Mouse (Mus musculus) kidney, adult 2 months (tissue): ENCODE data around the gene Bms1. TPM values are rescaled to one million over a fixed set of nuclear protein-coding genes. Genes with fewer than 3 reads are reported as not detected.

Experiments
- DNase-seq: peaks from one replicate; pipeline ENCODE4 v3.0.0; 2021
- H3K27ac ChIP-seq: fragments of 200-500 bp; 2 replicates; pipeline ENCODE4 v1.5.1; 2012; ENCODE audit warnings: low read depth, low read length, control low read depth, inconsistent platforms; ENCODE audit not compliant: insufficient read depth
- H3K27me3 ChIP-seq: fragments of 200-500 bp; replicated peaks from 2 replicates; pipeline ENCODE4 v1.6.1; 2012; ENCODE audit warnings: mild to moderate bottlenecking, moderate library complexity, low read length, inconsistent platforms; ENCODE audit not compliant: control insufficient read depth, insufficient read depth
- H3K36me3 ChIP-seq: fragments of 200-500 bp; 2 replicates; pipeline ENCODE4 v1.6.1; 2012; ENCODE audit warnings: mild to moderate bottlenecking, moderate library complexity, low read length, inconsistent platforms; ENCODE audit not compliant: control insufficient read depth, insufficient read depth
- H3K4me1 ChIP-seq: fragments of 200-500 bp; 2 replicates; pipeline ENCODE4 v1.6.1; 2011; ENCODE audit warnings: low read length; ENCODE audit not compliant: control insufficient read depth, insufficient read depth
- H3K4me3 ChIP-seq: fragments of 200-500 bp; 2 replicates; pipeline ENCODE4 v1.5.1; 2011; ENCODE audit warnings: mild to moderate bottlenecking, low read depth, low read length, control low read depth; ENCODE audit not compliant: insufficient read depth
- CTCF ChIP-seq: fragments of 200-500 bp; conservative IDR thresholded peaks from 2 replicates; pipeline ENCODE4 v1.5.1; 2011; ENCODE audit warnings: low read depth, mild to moderate bottlenecking, control low read depth, low read length, moderate library complexity, mixed read lengths; ENCODE audit not compliant: insufficient read depth, insufficient read length
- POLR2A ChIP-seq: fragments of 200-500 bp; IDR thresholded peaks from one replicate; pipeline ENCODE4 v1.6.1; 2011; ENCODE audit warnings: low read depth, low read length, control low read depth
- WGBS: fragments of 180-500 bp; shearing (Covaris S2); methylation state at CpG from one replicate; pipeline ENCODE4 v1.1.7; 2018; 5-methylcytosine and 5-hydroxymethylcytosine counted together
- polyA plus RNA-seq: library from polyadenylated mRNA; depleted of rRNA; stranded (reverse); fragments of >200 nt; gene quantifications from 2 replicates; pipeline ENCODE4 v1.2.3, GENCODE M21; 2012; rRNA removed

Gene Bms1
- polyA plus RNA-seq, result 3.6 and 4.8 TPM in 2 replicates

DNA sequence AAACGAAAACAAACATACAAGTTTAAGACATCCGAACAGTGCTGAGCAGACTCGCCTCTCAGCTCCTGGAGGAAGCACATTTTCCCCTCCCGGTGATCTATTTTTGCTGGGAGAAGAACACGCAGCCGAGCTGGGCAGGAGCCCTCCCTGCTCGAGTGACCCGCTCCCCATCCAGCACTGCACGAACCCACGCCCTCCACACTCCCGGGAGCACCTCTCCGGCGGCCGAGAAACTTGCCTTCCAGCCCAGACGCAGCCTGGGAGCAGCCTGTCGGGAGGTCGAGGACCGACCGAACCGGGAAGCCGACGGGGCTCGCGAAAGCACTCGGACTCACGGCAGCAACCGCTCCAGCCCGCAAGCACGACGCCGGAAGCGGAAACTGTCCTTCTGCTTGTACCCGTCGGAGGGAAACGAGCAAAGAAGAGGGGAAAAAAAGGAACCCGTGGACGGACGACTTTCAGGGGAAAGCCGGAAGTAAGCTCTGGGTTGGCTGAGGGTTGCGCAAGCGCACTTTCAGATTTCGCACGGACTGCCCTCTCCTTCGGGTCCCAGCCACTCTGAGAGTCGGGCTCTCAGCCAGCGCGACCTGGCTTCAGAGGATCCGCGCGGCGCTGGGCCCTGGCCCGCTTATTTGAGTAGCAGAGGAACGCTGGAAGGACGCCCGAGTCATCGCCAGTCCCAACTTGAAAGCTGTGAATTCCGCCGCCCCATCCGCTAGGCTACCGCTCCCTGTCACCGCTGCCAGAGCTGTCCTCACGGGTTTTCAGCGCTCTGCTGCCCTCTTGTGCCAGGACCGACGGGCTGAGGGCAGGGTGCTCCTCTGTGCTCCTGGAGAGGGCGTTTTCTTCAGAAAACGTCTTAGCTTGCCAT is at the start of gene Bms1:
Gene Bms1, minus strand, starts transcription at position 425 of the 871 bp plus-strand sequence.
- Histone ChIP-seq H3K36me3 (no peaks in the 10 kb centered on the region; the same call in 1 of the 2 replicates), H3K4me3 (peak within 1 kb of the TSS; percentile 69), H3K27ac (peak within 1 kb of the TSS; percentile 64), H3K27me3 (no peaks in the 10 kb centered on the region), H3K4me1 (no peaks in the 10 kb centered on the region; the same call in 1 of the 2 replicates)
- peak; percentile 97 for DNase-seq
- WGBS, result under 1% methylated on average over 67 of the region's 67 CpGs
- TF ChIP-seq CTCF (peak; percentile 86), POLR2A (peak; percentile 53)

- TF ChIP-seq CTCF (no peak), POLR2A (no peak)
- Histone ChIP-seq H3K27ac (no peak overlapping the region), H3K27me3 (no peaks in the 10 kb centered on the region), H3K4me3 (no peak overlapping the region), H3K4me1 (no peaks in the 10 kb centered on the region), H3K36me3 (no peaks in the 10 kb centered on the region)
- no peak for DNase-seq
- WGBS, result 83% methylated on average over 15 of the region's 15 CpGs
Observed at GRCm38 (mm10) chr6:118462069-118462705, 42.9 kb upstream of the Bms1 start.

- Histone ChIP-seq H3K27me3 (no peaks in the 10 kb centered on the region), H3K4me1 (no peaks in the 10 kb centered on the region), H3K4me3 (no peak overlapping the region), H3K27ac (no peak overlapping the region), H3K36me3 (no peaks in the 10 kb centered on the region)
- WGBS, result 96% methylated on average over 1 of the region's 1 CpGs
- TF ChIP-seq POLR2A, result no peak
- no peak for TF ChIP-seq CTCF
- no peak for DNase-seq
Observed at GRCm38 (mm10) chr6:118457726-118458125, 38.5 kb upstream of the Bms1 start.

DNA sequence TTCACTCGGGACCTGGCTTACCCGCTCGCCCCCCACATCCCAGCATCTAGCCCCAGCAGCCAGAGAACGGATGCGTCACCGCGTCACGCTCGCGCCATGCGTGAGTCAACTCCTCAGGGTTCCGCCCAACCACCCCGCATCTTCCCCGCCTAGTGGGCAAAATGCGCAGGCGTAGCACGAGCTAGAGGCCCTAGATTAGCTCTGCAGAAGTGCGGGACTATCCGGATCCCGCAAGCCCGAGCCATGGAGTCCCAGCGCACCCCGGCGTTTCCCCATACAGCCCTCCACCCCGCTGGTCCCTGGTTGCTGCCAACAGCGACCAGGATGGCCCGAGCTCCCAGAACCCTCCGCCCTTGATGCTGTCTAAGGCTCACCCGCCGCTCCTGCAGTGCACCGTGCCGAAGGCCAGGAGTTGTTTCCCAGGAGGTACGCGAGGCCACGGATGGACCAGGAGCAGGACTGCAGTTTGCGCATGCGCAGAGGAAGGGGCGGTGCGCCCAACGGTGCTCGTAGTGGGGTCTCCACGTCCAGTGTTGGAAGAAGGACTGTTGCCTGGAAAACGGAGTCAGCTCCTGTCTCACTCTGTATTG is 35.9 kb upstream of the Bms1 start, which contains the start of gene Zfp248:
Gene Zfp248, minus strand, starts transcription at position 487 of the 590 bp plus-strand sequence.
- TF ChIP-seq CTCF, result peak; percentile 35
- no peak for TF ChIP-seq POLR2A
- peak within 1 kb of the TSS; percentile 33; the same call in 1 of the 2 replicates for H3K27ac ChIP-seq
- peak; percentile 91 for DNase-seq
- H3K4me1 ChIP-seq, result no peaks in the 10 kb centered on the region
- H3K36me3 ChIP-seq, result no peaks in the 10 kb centered on the region
- peak within 1 kb of the TSS; percentile 64 for H3K4me3 ChIP-seq
- H3K27me3 ChIP-seq, result no peaks in the 10 kb centered on the region
- under 1% methylated on average over 43 of the region's 43 CpGs for WGBS

DNA sequence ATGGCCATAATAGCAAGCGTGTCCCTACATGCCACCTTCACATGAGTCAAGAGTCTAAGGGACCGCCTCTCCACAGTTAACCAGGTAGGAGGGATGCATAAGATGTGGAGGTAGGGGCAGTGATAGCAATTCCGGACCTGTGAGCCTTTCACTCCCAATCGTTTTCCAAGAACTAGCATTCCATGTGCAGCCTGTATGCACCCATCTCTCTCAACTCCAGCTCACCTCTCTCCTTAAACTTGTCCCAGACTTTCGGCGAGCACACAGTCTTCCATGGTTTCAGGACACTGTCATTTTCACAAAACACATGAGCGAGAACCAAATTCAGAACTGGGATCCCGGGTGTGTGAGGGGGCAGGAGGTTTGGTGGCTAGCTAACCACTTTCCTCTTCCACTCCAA is 35.2 kb upstream of the Bms1 start:
- Histone ChIP-seq H3K36me3 (no peaks in the 10 kb centered on the region), H3K4me3 (peak overlapping the region; percentile 16; the same call in 1 of the 2 replicates), H3K27me3 (no peaks in the 10 kb centered on the region), H3K27ac (no peak overlapping the region), H3K4me1 (no peaks in the 10 kb centered on the region)
- WGBS, result 32% methylated on average over 8 of the region's 8 CpGs
- no peak for TF ChIP-seq CTCF
- TF ChIP-seq POLR2A, result no peak
- no peak for DNase-seq

- peaks cover 8% of the 10 kb centered on the region for H3K36me3 ChIP-seq
- no peak overlapping the region for H3K4me3 ChIP-seq
- TF ChIP-seq CTCF (no peak), POLR2A (no peak)
- no peaks in the 10 kb centered on the region for H3K4me1 ChIP-seq
- 94% methylated on average over 4 of the region's 4 CpGs for WGBS
- no peak for DNase-seq
- H3K27me3 ChIP-seq, result no peaks in the 10 kb centered on the region
- H3K27ac ChIP-seq, result no peak overlapping the region
Observed at GRCm38 (mm10) chr6:118431502-118431901, 12.2 kb upstream of the Bms1 start.
